Mouse (Mus musculus): ENCODE results near the gene Serpinb2. TPM values are rescaled to one million over a fixed set of nuclear protein-coding genes. Genes with fewer than 3 reads are reported as not detected.

The Serpinb2 gene
- polyA plus RNA-seq, 1 experiment: not detected

DNA sequence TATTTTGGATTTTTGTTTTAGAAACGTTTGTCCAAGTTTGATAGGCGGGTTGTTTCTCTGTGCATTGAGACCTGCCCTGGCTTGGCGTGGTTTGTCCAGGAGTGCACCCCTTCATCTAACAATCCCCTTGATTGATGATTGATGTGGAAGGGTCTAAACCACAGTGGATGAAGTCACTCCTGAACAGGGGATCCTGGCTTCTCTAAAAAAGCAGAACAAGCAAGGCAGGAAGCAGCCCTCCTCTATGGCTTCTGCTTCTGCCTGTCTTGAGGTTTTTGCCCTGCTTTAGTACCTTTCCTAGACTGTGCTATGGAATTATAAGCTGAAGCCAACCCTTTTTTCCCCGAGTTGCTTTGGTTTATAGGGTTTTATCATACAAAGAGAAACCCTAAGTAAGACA is 14.4 kb downstream of the Serpinb2 start:
- H3K4me3 ChIP-seq (ENCODE audit: low read depth, low read length): no peak overlapping the region
- H3K4me1 ChIP-seq (ENCODE audit: control insufficient read depth, insufficient read depth, low read length): no peaks in the 10 kb centered on the region
- TF ChIP-seq CTCF (IDR thresholded peaks at IDR 0.05; ENCODE audit: low read depth, low read length): no peak
- no peak for TF ChIP-seq POLR2A (IDR thresholded peaks at IDR 0.05; ENCODE audit: insufficient read depth, low read length)
- TF ChIP-seq EP300 (IDR thresholded peaks at IDR 0.05; ENCODE audit: insufficient read depth, low read depth, low read length): no peak
- no peaks in the 10 kb centered on the region; the same call in 1 of the 2 replicates for H3K27me3 ChIP-seq (ENCODE audit: control insufficient read depth, insufficient read depth, low read length, poor library complexity, severe bottlenecking)
- no peaks in the 10 kb centered on the region for H3K36me3 ChIP-seq (ENCODE audit: control insufficient read depth, insufficient read depth, low read length, poor library complexity, severe bottlenecking)
- no peak overlapping the region for H3K27ac ChIP-seq (ENCODE audit: insufficient read depth, low read length)
- H3K9me3 ChIP-seq (replicated peaks; ENCODE audit: control insufficient read depth, insufficient read depth, low read length, poor library complexity, severe bottlenecking): no peaks in the 10 kb centered on the region; the same call in none of the 2 replicates
- H3K9ac ChIP-seq (ENCODE audit: low read depth, poor library complexity, severe bottlenecking): no peak overlapping the region

DNA sequence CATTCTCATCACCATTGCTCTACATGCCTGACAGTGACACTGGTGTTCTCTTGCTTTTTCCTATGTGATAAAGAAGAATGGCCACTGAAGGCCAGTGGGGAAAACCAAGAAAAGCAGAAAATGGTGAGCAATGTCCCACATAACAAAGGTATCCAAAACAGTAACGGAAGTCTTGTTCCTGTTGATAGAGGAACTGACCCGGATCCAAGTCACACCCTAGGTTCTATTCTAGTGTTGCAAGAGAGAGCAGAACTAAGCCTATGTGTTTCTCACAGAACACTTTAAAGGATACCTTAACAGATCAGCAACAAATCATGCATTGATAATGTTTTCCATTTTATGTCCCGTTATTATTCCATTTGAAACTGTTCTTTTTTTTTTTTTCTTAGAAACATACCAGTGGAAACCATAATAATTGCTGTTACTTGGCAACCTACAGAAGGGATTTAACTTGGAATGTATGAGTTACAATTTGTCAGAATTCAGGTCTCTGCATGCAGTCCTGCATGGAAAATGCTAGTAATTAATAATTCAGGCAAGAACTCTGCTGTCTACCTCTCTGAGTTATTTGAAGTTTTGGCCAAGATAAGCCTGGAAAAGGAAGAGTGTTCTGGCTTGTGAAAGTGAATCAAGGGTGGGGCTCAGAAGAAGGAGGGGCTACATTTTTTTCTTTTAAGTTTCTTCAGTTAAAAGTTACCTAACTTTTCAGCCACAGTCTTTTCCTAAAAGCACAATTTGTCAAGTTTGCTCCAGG is 17.3 kb downstream of the Serpinb2 start:
- Histone ChIP-seq H3K9ac (ENCODE audit: low read depth, poor library complexity, severe bottlenecking) (no peak overlapping the region), H3K4me3 (ENCODE audit: low read depth, low read length) (no peak overlapping the region), H3K27ac (ENCODE audit: insufficient read depth, low read length) (no peak overlapping the region), H3K36me3 (ENCODE audit: control insufficient read depth, insufficient read depth, low read length, poor library complexity, severe bottlenecking) (no peaks in the 10 kb centered on the region), H3K4me1 (ENCODE audit: control insufficient read depth, insufficient read depth, low read length) (no peaks in the 10 kb centered on the region), H3K27me3 (ENCODE audit: control insufficient read depth, insufficient read depth, low read length, poor library complexity, severe bottlenecking) (no peaks in the 10 kb centered on the region; the same call in 1 of the 2 replicates), H3K9me3 (replicated peaks; ENCODE audit: control insufficient read depth, insufficient read depth, low read length, poor library complexity, severe bottlenecking) (no peaks in the 10 kb centered on the region; the same call in none of the 2 replicates)
- no peak for TF ChIP-seq EP300 (IDR thresholded peaks at IDR 0.05; ENCODE audit: insufficient read depth, low read depth, low read length)
- no peak for TF ChIP-seq POLR2A (IDR thresholded peaks at IDR 0.05; ENCODE audit: insufficient read depth, low read length)
- TF ChIP-seq CTCF (IDR thresholded peaks at IDR 0.05; ENCODE audit: low read depth, low read length): no peak

GRCm38 (mm10) chr1:107529365-107530052 is 18.3 kb downstream of the Serpinb2 start:
- Histone ChIP-seq H3K36me3 (ENCODE audit: control insufficient read depth, insufficient read depth, low read length, poor library complexity, severe bottlenecking) (no peaks in the 10 kb centered on the region), H3K4me1 (ENCODE audit: control insufficient read depth, insufficient read depth, low read length) (no peaks in the 10 kb centered on the region), H3K9ac (ENCODE audit: low read depth, poor library complexity, severe bottlenecking) (no peak overlapping the region), H3K27me3 (ENCODE audit: control insufficient read depth, insufficient read depth, low read length, poor library complexity, severe bottlenecking) (no peaks in the 10 kb centered on the region), H3K27ac (ENCODE audit: insufficient read depth, low read length) (no peak overlapping the region), H3K4me3 (ENCODE audit: low read depth, low read length) (no peak overlapping the region), H3K9me3 (replicated peaks; ENCODE audit: control insufficient read depth, insufficient read depth, low read length, poor library complexity, severe bottlenecking) (no peaks in the 10 kb centered on the region; the same call in none of the 2 replicates)
- TF ChIP-seq EP300 (IDR thresholded peaks at IDR 0.05; ENCODE audit: insufficient read depth, low read depth, low read length): no peak
- no peak for TF ChIP-seq POLR2A (IDR thresholded peaks at IDR 0.05; ENCODE audit: insufficient read depth, low read length)
- no peak for TF ChIP-seq CTCF (IDR thresholded peaks at IDR 0.05; ENCODE audit: low read depth, low read length)

DNA sequence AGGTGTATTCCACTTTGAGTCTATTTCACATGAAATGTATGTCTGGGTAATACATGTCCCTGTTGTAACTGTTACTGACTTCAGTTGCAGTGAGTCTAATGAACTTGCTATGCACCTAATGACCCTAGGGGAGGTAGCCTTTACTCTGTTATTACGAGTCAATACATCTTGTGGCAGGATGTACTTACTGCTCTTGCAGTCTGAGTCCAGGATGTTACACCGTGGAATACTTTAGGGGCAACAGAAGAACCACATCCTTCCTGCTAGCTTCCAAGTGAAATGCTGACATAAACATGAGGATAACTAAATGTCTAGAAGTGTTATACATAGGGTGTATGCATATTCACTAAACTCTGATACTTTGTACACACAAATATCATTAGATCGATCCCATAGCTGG is 22.5 kb downstream of the Serpinb2 start:
- Histone ChIP-seq H3K27me3 (ENCODE audit: control insufficient read depth, insufficient read depth, low read length, poor library complexity, severe bottlenecking) (no peaks in the 10 kb centered on the region), H3K9ac (ENCODE audit: low read depth, poor library complexity, severe bottlenecking) (no peak overlapping the region), H3K4me1 (ENCODE audit: control insufficient read depth, insufficient read depth, low read length) (no peaks in the 10 kb centered on the region), H3K9me3 (replicated peaks; ENCODE audit: control insufficient read depth, insufficient read depth, low read length, poor library complexity, severe bottlenecking) (no peaks in the 10 kb centered on the region), H3K4me3 (ENCODE audit: low read depth, low read length) (no peak overlapping the region), H3K27ac (ENCODE audit: insufficient read depth, low read length) (no peak overlapping the region), H3K36me3 (ENCODE audit: control insufficient read depth, insufficient read depth, low read length, poor library complexity, severe bottlenecking) (no peaks in the 10 kb centered on the region)
- TF ChIP-seq EP300 (IDR thresholded peaks at IDR 0.05; ENCODE audit: insufficient read depth, low read depth, low read length) (no peak), CTCF (IDR thresholded peaks at IDR 0.05; ENCODE audit: low read depth, low read length) (no peak), POLR2A (IDR thresholded peaks at IDR 0.05; ENCODE audit: insufficient read depth, low read length) (no peak)

GRCm38 (mm10) chr1:107537435-107537834 is 26.2 kb downstream of the Serpinb2 start:
- TF ChIP-seq CTCF (IDR thresholded peaks at IDR 0.05; ENCODE audit: low read depth, low read length) (no peak), EP300 (IDR thresholded peaks at IDR 0.05; ENCODE audit: insufficient read depth, low read depth, low read length) (no peak), POLR2A (IDR thresholded peaks at IDR 0.05; ENCODE audit: insufficient read depth, low read length) (no peak)
- H3K9me3 ChIP-seq (replicated peaks; ENCODE audit: control insufficient read depth, insufficient read depth, low read length, poor library complexity, severe bottlenecking): no peaks in the 10 kb centered on the region
- H3K4me3 ChIP-seq (ENCODE audit: low read depth, low read length): no peak overlapping the region
- no peaks in the 10 kb centered on the region for H3K4me1 ChIP-seq (ENCODE audit: control insufficient read depth, insufficient read depth, low read length)
- H3K9ac ChIP-seq (ENCODE audit: low read depth, poor library complexity, severe bottlenecking): no peak overlapping the region
- H3K27me3 ChIP-seq (ENCODE audit: control insufficient read depth, insufficient read depth, low read length, poor library complexity, severe bottlenecking): no peaks in the 10 kb centered on the region
- H3K27ac ChIP-seq (ENCODE audit: insufficient read depth, low read length): no peak overlapping the region
- no peaks in the 10 kb centered on the region for H3K36me3 ChIP-seq (ENCODE audit: control insufficient read depth, insufficient read depth, low read length, poor library complexity, severe bottlenecking)

GRCm38 (mm10) chr1:107559494-107559893 is 48.3 kb downstream of the Serpinb2 start:
- H3K9me3 ChIP-seq (replicated peaks; ENCODE audit: control insufficient read depth, insufficient read depth, low read length, poor library complexity, severe bottlenecking): no peaks in the 10 kb centered on the region
- H3K27me3 ChIP-seq (ENCODE audit: control insufficient read depth, insufficient read depth, low read length, poor library complexity, severe bottlenecking): no peaks in the 10 kb centered on the region; the same call in 1 of the 2 replicates
- H3K4me3 ChIP-seq (ENCODE audit: low read depth, low read length): no peak overlapping the region
- no peak for TF ChIP-seq EP300 (IDR thresholded peaks at IDR 0.05; ENCODE audit: insufficient read depth, low read depth, low read length)
- no peak overlapping the region for H3K9ac ChIP-seq (ENCODE audit: low read depth, poor library complexity, severe bottlenecking)
- no peaks in the 10 kb centered on the region for H3K4me1 ChIP-seq (ENCODE audit: control insufficient read depth, insufficient read depth, low read length)
- H3K27ac ChIP-seq (ENCODE audit: insufficient read depth, low read length): no peak overlapping the region
- no peaks in the 10 kb centered on the region for H3K36me3 ChIP-seq (ENCODE audit: control insufficient read depth, insufficient read depth, low read length, poor library complexity, severe bottlenecking)
